Mouse (Mus musculus): ENCODE results near the gene Vmn2r92. TPM values are rescaled to one million over a fixed set of nuclear protein-coding genes. Genes with fewer than 3 reads are reported as not detected.
A peak's percentile ranks its signal among the peaks of the same experiment; 100 is the strongest.
"Not testable (repeated sequence)": the region's sequence is repeated elsewhere in the genome, so short reads cannot be mapped to it uniquely, and the experiment has no call there.

The Vmn2r92 gene
- not detected in 2 replicates for total RNA-seq (2012; rRNA removed)
- under 1 TPM in 1 of 2 experiments, not detected in 1; 0.03 TPM for polyA plus RNA-seq (2012; ENCODE audit: insufficient read depth in 1 of 2, insufficient read length in 2 of 2, low read depth in 1 of 2, low replicate concordance in 2 of 2, missing spikeins in 1 of 2)

DNA sequence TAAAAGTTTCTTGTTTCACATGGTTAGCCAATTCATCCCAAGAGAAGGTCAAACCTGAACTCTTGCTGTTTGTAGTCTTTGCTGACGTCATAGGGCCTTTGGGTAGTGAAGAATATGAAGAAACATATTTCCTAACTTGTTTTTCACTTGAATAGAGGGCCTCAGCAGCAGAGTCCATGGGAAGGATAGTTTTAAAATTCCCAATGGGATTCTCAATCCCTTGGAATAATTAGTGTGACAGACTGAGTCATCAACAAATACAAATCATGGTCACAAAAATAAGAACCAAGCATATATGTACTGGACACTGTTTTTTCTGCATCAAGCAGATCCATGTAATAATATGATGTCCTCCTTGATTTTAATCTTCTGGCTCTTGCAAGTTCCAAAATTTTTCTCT is at the start of gene Vmn2r92:
Gene Vmn2r92 (plus strand): TSS at position 301 of the 400 bp plus-strand sequence.
- H3K4me1 ChIP-seq (ENCODE audit: control insufficient read depth in 1 of 2, insufficient read depth in 2 of 2, low read length in 2 of 2); H3K36me3 ChIP-seq (ENCODE audit: control insufficient read depth in 1 of 2, insufficient read depth in 2 of 2, low read length in 2 of 2); H3K9ac ChIP-seq (ENCODE audit: control insufficient read depth, low read depth, low read length, poor library complexity, severe bottlenecking); DNase-seq (ENCODE audit: low read depth, low spot score); H3K27me3 ChIP-seq (ENCODE audit: control insufficient read depth in 1 of 2, insufficient read depth in 2 of 2, low read length in 2 of 2); H3K27ac ChIP-seq (ENCODE audit: control insufficient read depth, low read depth, low read length); H3K79me2 ChIP-seq (ENCODE audit: control insufficient read depth, insufficient read depth, low read length, poor library complexity); H3K9me3 ChIP-seq (replicated peaks; ENCODE audit: insufficient read depth, low read length); H3K4me3 ChIP-seq (ENCODE audit: control insufficient read depth in 1 of 2, insufficient read depth in 1 of 2, low read depth in 2 of 2, low read length in 2 of 2): not testable (repeated sequence)

GRCm38 (mm10) chr17:18102265-18102664 is 49.4 kb upstream of the Vmn2r92 start:
- not testable (repeated sequence) for H3K4me1 ChIP-seq (ENCODE audit: control insufficient read depth in 1 of 2, insufficient read depth in 2 of 2, low read length in 2 of 2); H3K27me3 ChIP-seq (ENCODE audit: control insufficient read depth in 1 of 2, insufficient read depth in 2 of 2, low read length in 2 of 2); H3K4me3 ChIP-seq (ENCODE audit: control insufficient read depth in 1 of 2, insufficient read depth in 1 of 2, low read depth in 2 of 2, low read length in 2 of 2); H3K27ac ChIP-seq (ENCODE audit: control insufficient read depth, low read depth, low read length); H3K36me3 ChIP-seq (ENCODE audit: control insufficient read depth in 1 of 2, insufficient read depth in 2 of 2, low read length in 2 of 2); H3K79me2 ChIP-seq (ENCODE audit: control insufficient read depth, insufficient read depth, low read length, poor library complexity); H3K9me3 ChIP-seq (replicated peaks; ENCODE audit: insufficient read depth, low read length); DNase-seq (ENCODE audit: low read depth, low spot score); H3K9ac ChIP-seq (ENCODE audit: control insufficient read depth, low read depth, low read length, poor library complexity, severe bottlenecking)

- H3K36me3 ChIP-seq (ENCODE audit: control insufficient read depth in 1 of 2, insufficient read depth in 2 of 2, low read length in 2 of 2); H3K27ac ChIP-seq (ENCODE audit: control insufficient read depth, low read depth, low read length); DNase-seq (ENCODE audit: low read depth, low spot score); H3K9ac ChIP-seq (ENCODE audit: control insufficient read depth, low read depth, low read length, poor library complexity, severe bottlenecking); H3K9me3 ChIP-seq (replicated peaks; ENCODE audit: insufficient read depth, low read length); H3K4me3 ChIP-seq (ENCODE audit: control insufficient read depth in 1 of 2, insufficient read depth in 1 of 2, low read depth in 2 of 2, low read length in 2 of 2); H3K27me3 ChIP-seq (ENCODE audit: control insufficient read depth in 1 of 2, insufficient read depth in 2 of 2, low read length in 2 of 2); H3K79me2 ChIP-seq (ENCODE audit: control insufficient read depth, insufficient read depth, low read length, poor library complexity); H3K4me1 ChIP-seq (ENCODE audit: control insufficient read depth in 1 of 2, insufficient read depth in 2 of 2, low read length in 2 of 2): not testable (repeated sequence)
Measured at GRCm38 (mm10) chr17:18161194-18161593, 9.5 kb downstream of the Vmn2r92 start.

DNA sequence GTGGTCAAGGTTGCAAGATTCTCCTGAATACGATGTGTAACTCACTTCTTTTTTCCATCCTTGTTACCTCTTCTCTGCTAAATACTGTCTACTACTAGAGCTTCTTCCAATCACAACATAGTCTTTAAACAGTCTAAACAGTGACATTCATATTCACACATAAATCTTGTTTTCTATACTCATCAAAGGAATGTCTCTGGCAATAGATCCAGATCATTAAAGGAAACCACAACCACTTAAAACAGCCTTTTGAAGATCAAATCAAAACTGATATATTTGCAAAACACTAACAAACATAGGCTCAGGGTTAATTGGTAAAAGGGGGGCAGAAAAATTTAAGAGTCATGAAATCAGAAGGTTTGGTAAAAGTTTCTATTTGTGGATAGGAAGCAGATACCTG is 38.0 kb downstream of the Vmn2r92 start:
- no peak overlapping the region for H3K4me3 ChIP-seq (ENCODE audit: control insufficient read depth in 1 of 2, insufficient read depth in 1 of 2, low read depth in 2 of 2, low read length in 2 of 2)
- H3K27ac ChIP-seq (ENCODE audit: control insufficient read depth, low read depth, low read length): no peak overlapping the region
- H3K27me3 ChIP-seq (ENCODE audit: control insufficient read depth in 1 of 2, insufficient read depth in 2 of 2, low read length in 2 of 2): no peaks in the 10 kb centered on the region
- no peaks in the 10 kb centered on the region for H3K79me2 ChIP-seq (ENCODE audit: control insufficient read depth, insufficient read depth, low read length, poor library complexity)
- TF ChIP-seq JUND (IDR thresholded peaks at IDR 0.05; ENCODE audit: low read depth, low read length) (no peak), CTCF (IDR thresholded peaks at IDR 0.05 in 2 of 3, conservative IDR thresholded peaks at IDR 0.05 in 1 of 3; ENCODE audit: control insufficient read depth in 1 of 3, insufficient read depth in 1 of 3, low read depth in 2 of 3, low read length in 3 of 3, poor library complexity in 1 of 3, severe bottlenecking in 1 of 3) (no peak), SIN3A (IDR thresholded peaks at IDR 0.05; ENCODE audit: low read length) (no peak)
- DNase-seq (ENCODE audit: low read depth, low spot score): no peak
- H3K9me3 ChIP-seq (replicated peaks; ENCODE audit: insufficient read depth, low read length): no peaks in the 10 kb centered on the region
- no peaks in the 10 kb centered on the region for H3K4me1 ChIP-seq (ENCODE audit: control insufficient read depth in 1 of 2, insufficient read depth in 2 of 2, low read length in 2 of 2)
- H3K9ac ChIP-seq (ENCODE audit: control insufficient read depth, low read depth, low read length, poor library complexity, severe bottlenecking): no peak overlapping the region
- H3K36me3 ChIP-seq (ENCODE audit: control insufficient read depth in 1 of 2, insufficient read depth in 2 of 2, low read length in 2 of 2): no peaks in the 10 kb centered on the region

DNA sequence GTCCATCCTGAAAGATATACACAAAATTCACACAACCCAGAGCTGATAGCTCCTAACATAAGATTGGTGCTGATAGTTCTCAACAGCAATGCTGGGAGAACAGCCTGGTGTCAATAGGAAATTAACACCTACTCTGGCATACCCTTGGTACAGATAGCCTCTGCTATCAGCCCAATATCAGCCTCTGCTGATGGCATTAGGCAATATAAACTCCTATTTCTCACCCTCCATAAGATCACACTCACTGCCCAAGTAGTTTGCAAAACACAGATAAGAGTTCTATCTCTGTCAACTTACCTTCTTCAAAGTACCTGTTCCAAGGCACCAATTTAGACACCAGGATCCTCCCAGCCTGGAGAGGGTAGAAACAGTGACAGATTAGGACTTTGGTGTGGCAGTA is 69.6 kb downstream of the Vmn2r92 start:
- Histone ChIP-seq H3K4me3 (ENCODE audit: control insufficient read depth in 1 of 2, insufficient read depth in 1 of 2, low read depth in 2 of 2, low read length in 2 of 2) (no peak overlapping the region), H3K9me3 (replicated peaks; ENCODE audit: insufficient read depth, low read length) (no peaks in the 10 kb centered on the region), H3K27ac (ENCODE audit: control insufficient read depth, low read depth, low read length) (no peak overlapping the region), H3K27me3 (ENCODE audit: control insufficient read depth in 1 of 2, insufficient read depth in 2 of 2, low read length in 2 of 2) (no peaks in the 10 kb centered on the region), H3K79me2 (ENCODE audit: control insufficient read depth, insufficient read depth, low read length, poor library complexity) (no peaks in the 10 kb centered on the region), H3K4me1 (ENCODE audit: control insufficient read depth in 1 of 2, insufficient read depth in 2 of 2, low read length in 2 of 2) (peaks cover 0 to 3% of the 10 kb centered on the region in 2 experiments; a peak in 2 of 4 replicates), H3K36me3 (ENCODE audit: control insufficient read depth in 1 of 2, insufficient read depth in 2 of 2, low read length in 2 of 2) (peaks cover 0 to 5% of the 10 kb centered on the region in 2 experiments; a peak in 2 of 4 replicates), H3K9ac (ENCODE audit: control insufficient read depth, low read depth, low read length, poor library complexity, severe bottlenecking) (no peak overlapping the region)
- TF ChIP-seq POLR2A (IDR thresholded peaks at IDR 0.05; ENCODE audit: control insufficient read depth in 1 of 2, insufficient read depth in 1 of 2, low read depth in 1 of 2, low read length in 2 of 2, poor library complexity in 1 of 2) (no peak), JUND (IDR thresholded peaks at IDR 0.05; ENCODE audit: low read depth, low read length) (no peak), MAX (IDR thresholded peaks at IDR 0.05; ENCODE audit: low read length) (no peak), EP300 (IDR thresholded peaks at IDR 0.05; ENCODE audit: low read depth in 1 of 2, low read length in 2 of 2) (peak; percentile 40 to 59; a peak in 3 of 4 replicates), GATA1 (IDR thresholded peaks at IDR 0.05; ENCODE audit: low read depth, low read length) (peak; percentile 59), TCF12 (IDR thresholded peaks at IDR 0.05; ENCODE audit: low read depth, low read length) (peak; percentile 54; the same call in 1 of the 2 replicates), SIN3A (IDR thresholded peaks at IDR 0.05; ENCODE audit: low read length) (no peak), NELFE (IDR thresholded peaks at IDR 0.05; ENCODE audit: low read depth, low read length) (no peak), ETS1 (IDR thresholded peaks at IDR 0.05; ENCODE audit: low read depth, low read length) (peak; percentile 37; the same call in 1 of the 2 replicates)
- peak; percentile 18 for DNase-seq (ENCODE audit: low read depth, low spot score)
